Mouse (Mus musculus): ENCODE data around the gene Hmx1. TPM values are rescaled to one million over a fixed set of nuclear protein-coding genes. Genes with fewer than 3 reads are reported as not detected.

Gene Hmx1
- polyA plus RNA-seq (2012; rRNA removed): not detected in 2 replicates

DNA sequence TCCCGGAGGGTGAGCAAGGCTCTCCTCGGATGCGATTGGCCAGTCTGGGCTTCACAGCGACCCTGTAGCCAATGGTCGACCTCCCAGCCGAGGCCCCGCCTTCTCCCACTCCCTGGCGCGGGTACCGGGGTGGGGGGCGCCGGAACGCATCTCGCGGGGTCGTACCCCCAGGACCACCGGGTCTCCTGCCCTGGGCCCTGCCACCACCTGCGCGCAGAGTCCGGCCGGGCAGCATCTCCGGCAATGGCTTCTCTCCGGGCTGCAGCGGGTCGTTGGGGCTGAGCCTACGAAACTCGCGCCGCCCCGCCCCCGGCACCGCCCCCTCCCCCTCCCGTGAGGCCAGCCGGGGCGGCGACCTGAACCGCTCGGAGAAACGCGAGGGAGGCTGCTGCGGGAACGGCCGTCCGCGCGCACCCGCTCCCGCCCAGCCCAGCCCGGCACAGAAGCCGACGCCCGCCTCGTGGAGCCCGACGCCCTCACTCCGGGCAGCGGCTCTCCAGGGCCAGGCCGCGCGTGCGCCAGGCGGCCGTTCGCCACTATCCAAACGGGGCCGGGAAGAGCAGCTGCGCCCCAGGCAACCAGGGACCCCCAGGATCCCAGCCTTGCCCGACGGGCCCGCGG is at the start of gene Hmx1:
Gene Hmx1 (plus strand): TSS at position 618 of the 621 bp plus-strand sequence.

Other genes with a start within 250 kb of the Hmx1 start
- gene Adra2c, start 110.8 kb upstream of the Hmx1 start, polyA plus RNA-seq (2012; rRNA removed): 0.24 and 0.31 TPM in 2 replicates
- gene Cpz, start 136.6 kb downstream of the Hmx1 start, polyA plus RNA-seq (2012; rRNA removed): 2.4 and 3.0 TPM in 2 replicates
- gene Trmt44, start 186.0 kb downstream of the Hmx1 start, polyA plus RNA-seq (2012; rRNA removed): 1.5 and 2.1 TPM in 2 replicates
- 10.8 and 13.8 TPM in 2 replicates for gene Acox3, start 193.9 kb downstream of the Hmx1 start, polyA plus RNA-seq (2012; rRNA removed)